Mouse (Mus musculus) limb, embryonic 15.5 days (tissue): ENCODE data around the gene Syne3. TPM values are rescaled to one million over a fixed set of nuclear protein-coding genes. Genes with fewer than 3 reads are reported as not detected.
A peak's percentile ranks its signal among the peaks of the same experiment; 100 is the strongest.

Experiments used
- ATAC-seq: fragments of 200-750 bp; cut with Nextera tagmentation; 2 replicates; pipeline ENCODE4 v1.8.0; 2017; ENCODE audit warnings: low read depth, moderate TSS enrichment; ENCODE audit not compliant: insufficient number of reproducible peaks, low FRiP score, low TSS enrichment
- H3K27ac ChIP-seq: fragments of 300-500 bp; sonication (generic); 2 replicates; pipeline ENCODE4 v1.5.1; 2015; ENCODE audit warnings: moderate library complexity, mild to moderate bottlenecking, inconsistent platforms
- H3K27me3 ChIP-seq: fragments of 300-500 bp; sonication (generic); 2 replicates; pipeline ENCODE4 v1.6.1; 2015; ENCODE audit warnings: inconsistent platforms
- H3K36me3 ChIP-seq: fragments of 300-500 bp; sonication (generic); 2 replicates; pipeline ENCODE4 v1.6.1; 2015; ENCODE audit warnings: inconsistent platforms
- H3K4me1 ChIP-seq: fragments of 300-500 bp; sonication (generic); 2 replicates; pipeline ENCODE4 v1.6.1; 2015; ENCODE audit warnings: inconsistent platforms
- H3K4me2 ChIP-seq: fragments of 300-500 bp; sonication (generic); 2 replicates; pipeline ENCODE4 v1.6.1; 2015; ENCODE audit warnings: mild to moderate bottlenecking, inconsistent platforms
- H3K4me3 ChIP-seq: fragments of 300-500 bp; sonication (generic); 2 replicates; pipeline ENCODE4 v1.5.1; 2015; ENCODE audit warnings: mild to moderate bottlenecking, inconsistent platforms
- H3K9ac ChIP-seq: fragments of 300-500 bp; sonication (generic); 2 replicates; pipeline ENCODE4 v1.6.1; 2015; ENCODE audit warnings: inconsistent platforms
- H3K9me3 ChIP-seq: fragments of 300-500 bp; sonication (generic); 2 replicates; pipeline ENCODE4 v1.6.1; 2016; ENCODE audit warnings: inconsistent platforms
- WGBS: fragments of 180-500 bp; shearing (Covaris S2); methylation state at CpG from one replicate; pipeline ENCODE4 v1.1.7; 2015; 5-methylcytosine and 5-hydroxymethylcytosine counted together
- polyA plus RNA-seq: library from polyadenylated mRNA; unstranded; fragments of >200 nt; fragmentation: Nextera tagmentation; extraction: Ambion mirVana; gene quantifications from 2 replicates; pipeline ENCODE4 v1.2.1, GENCODE M21; 2015

Syne3 gene
- polyA plus RNA-seq, 1 experiment from 2014 or later: 3.3 TPM

DNA sequence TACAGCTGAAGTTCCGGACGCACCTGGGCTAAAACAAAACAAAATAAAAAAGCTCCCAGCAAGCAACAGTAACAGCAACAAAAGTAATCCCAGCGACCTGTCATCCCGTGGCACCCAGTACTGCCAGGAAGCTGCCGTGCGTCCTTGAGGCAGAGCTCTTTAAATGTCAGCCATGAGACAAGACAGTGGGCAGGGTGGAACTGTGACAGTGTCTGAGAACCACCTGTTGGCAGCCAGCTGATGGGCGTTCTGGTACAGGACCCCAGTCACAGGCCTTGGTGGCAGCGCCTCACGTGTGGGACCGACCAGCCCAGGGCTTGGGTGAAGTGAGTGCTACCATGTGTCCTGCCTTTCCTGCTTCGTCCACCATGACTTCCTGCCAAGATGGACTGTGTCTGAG is 28.6 kb upstream of the Syne3 start:
- ATAC-seq: no peak
- Histone ChIP-seq H3K4me1 (peaks cover 21% of the 10 kb centered on the region), H3K36me3 (peaks cover 39% of the 10 kb centered on the region), H3K27me3 (no peaks in the 10 kb centered on the region), H3K9me3 (no peaks in the 10 kb centered on the region), H3K9ac (no peak overlapping the region), H3K27ac (no peak overlapping the region), H3K4me3 (no peak overlapping the region), H3K4me2 (no peak overlapping the region)
- 79% methylated on average over 11 of the region's 11 CpGs for WGBS

GRCm38 (mm10) chr12:105034130-105034769 is 24.6 kb upstream of the Syne3 start:
- Histone ChIP-seq H3K9me3 (no peaks in the 10 kb centered on the region), H3K9ac (peak overlapping the region; percentile 75; the same call in 1 of the 2 replicates), H3K36me3 (peaks cover 18% of the 10 kb centered on the region), H3K4me2 (peak overlapping the region; percentile 84; the same call in 1 of the 2 replicates), H3K27me3 (no peaks in the 10 kb centered on the region), H3K27ac (no peak overlapping the region), H3K4me1 (peaks cover 34% of the 10 kb centered on the region), H3K4me3 (peak overlapping the region; percentile 89; the same call in 1 of the 2 replicates)
- WGBS: 75% methylated on average over 14 of the region's 14 CpGs
- ATAC-seq: no peak

GRCm38 (mm10) chr12:105032832-105033775 is 23.5 kb upstream of the Syne3 start:
- no peaks in the 10 kb centered on the region for H3K9me3 ChIP-seq
- H3K4me1 ChIP-seq: peaks cover 34% of the 10 kb centered on the region
- peak; percentile 36 for ATAC-seq
- H3K9ac ChIP-seq: peak overlapping the region; percentile 75
- H3K27ac ChIP-seq: peak overlapping the region; percentile 83
- WGBS: 2% methylated on average over 45 of the region's 45 CpGs
- peaks cover 25% of the 10 kb centered on the region for H3K36me3 ChIP-seq
- peak overlapping the region; percentile 89 for H3K4me3 ChIP-seq
- H3K27me3 ChIP-seq: no peaks in the 10 kb centered on the region
- H3K4me2 ChIP-seq: peak overlapping the region; percentile 84

- Histone ChIP-seq H3K27ac (peak within 1 kb of the TSS; percentile 83), H3K4me2 (peak within 1 kb of the TSS; percentile 93), H3K27me3 (no peaks in the 10 kb centered on the region), H3K36me3 (peaks cover 24% of the 10 kb centered on the region), H3K4me1 (peaks cover 34% of the 10 kb centered on the region), H3K9me3 (no peaks in the 10 kb centered on the region), H3K4me3 (peak within 1 kb of the TSS; percentile 89), H3K9ac (peak within 1 kb of the TSS; percentile 75)
- under 1% methylated on average over 72 of the region's 72 CpGs for WGBS
- peak; percentile 99 for ATAC-seq
These were observed 22.7 kb upstream of the Syne3 start, which contains the start of gene Glrx5 for GRCm38 (mm10) chr12:105032147-105032831. TSS of gene Glrx5 (plus strand) at chr12:105032688.

- Histone ChIP-seq H3K27ac (peak overlapping the region; percentile 59), H3K27me3 (no peaks in the 10 kb centered on the region), H3K9me3 (no peaks in the 10 kb centered on the region), H3K4me1 (peaks cover 34% of the 10 kb centered on the region), H3K36me3 (peaks cover 18% of the 10 kb centered on the region), H3K9ac (peak overlapping the region; percentile 69), H3K4me2 (peak overlapping the region; percentile 93), H3K4me3 (peak overlapping the region; percentile 89)
- 7% methylated on average over 37 of the region's 37 CpGs for WGBS
- no peak for ATAC-seq
These were observed 21.8 kb upstream of the Syne3 start for GRCm38 (mm10) chr12:105031081-105032058.

DNA sequence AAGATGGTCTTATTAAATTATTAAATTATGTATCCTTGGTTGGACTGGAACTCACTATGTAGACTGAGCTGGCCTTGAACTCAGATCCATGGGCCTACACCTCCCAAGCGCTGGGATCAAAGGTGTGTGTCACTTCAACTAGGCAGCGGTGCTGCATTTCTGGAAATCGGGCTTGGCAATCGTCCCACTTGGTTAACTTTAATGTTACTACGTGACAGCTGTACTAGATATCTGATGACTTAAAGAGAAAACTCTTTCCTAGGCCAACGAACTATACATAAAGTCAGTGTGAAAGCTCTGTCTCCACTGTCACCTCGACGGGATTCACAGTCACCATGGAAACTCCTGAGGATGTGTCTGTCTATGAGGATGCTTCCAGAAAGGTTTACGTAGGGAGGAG is 20.3 kb upstream of the Syne3 start:
- H3K27ac ChIP-seq: no peak overlapping the region
- no peaks in the 10 kb centered on the region for H3K9me3 ChIP-seq
- peaks cover 18% of the 10 kb centered on the region for H3K36me3 ChIP-seq
- WGBS: 87% methylated on average over 9 of the region's 9 CpGs
- no peak overlapping the region for H3K4me3 ChIP-seq
- no peak for ATAC-seq
- H3K4me2 ChIP-seq: no peak overlapping the region
- no peaks in the 10 kb centered on the region for H3K27me3 ChIP-seq
- H3K4me1 ChIP-seq: peaks cover 30% of the 10 kb centered on the region
- H3K9ac ChIP-seq: no peak overlapping the region

- no peaks in the 10 kb centered on the region; the same call in 1 of the 2 replicates for H3K9me3 ChIP-seq
- H3K36me3 ChIP-seq: peaks cover 18% of the 10 kb centered on the region
- H3K27me3 ChIP-seq: no peaks in the 10 kb centered on the region
- no peak for ATAC-seq
- H3K27ac ChIP-seq: no peak overlapping the region
- no peak overlapping the region for H3K4me2 ChIP-seq
- no peak overlapping the region for H3K4me3 ChIP-seq
- no peak overlapping the region for H3K9ac ChIP-seq
- H3K4me1 ChIP-seq: peaks cover 10% of the 10 kb centered on the region
- 35% methylated on average over 15 of the region's 15 CpGs for WGBS
These were observed 17.8 kb upstream of the Syne3 start for GRCm38 (mm10) chr12:105027323-105027991.

DNA sequence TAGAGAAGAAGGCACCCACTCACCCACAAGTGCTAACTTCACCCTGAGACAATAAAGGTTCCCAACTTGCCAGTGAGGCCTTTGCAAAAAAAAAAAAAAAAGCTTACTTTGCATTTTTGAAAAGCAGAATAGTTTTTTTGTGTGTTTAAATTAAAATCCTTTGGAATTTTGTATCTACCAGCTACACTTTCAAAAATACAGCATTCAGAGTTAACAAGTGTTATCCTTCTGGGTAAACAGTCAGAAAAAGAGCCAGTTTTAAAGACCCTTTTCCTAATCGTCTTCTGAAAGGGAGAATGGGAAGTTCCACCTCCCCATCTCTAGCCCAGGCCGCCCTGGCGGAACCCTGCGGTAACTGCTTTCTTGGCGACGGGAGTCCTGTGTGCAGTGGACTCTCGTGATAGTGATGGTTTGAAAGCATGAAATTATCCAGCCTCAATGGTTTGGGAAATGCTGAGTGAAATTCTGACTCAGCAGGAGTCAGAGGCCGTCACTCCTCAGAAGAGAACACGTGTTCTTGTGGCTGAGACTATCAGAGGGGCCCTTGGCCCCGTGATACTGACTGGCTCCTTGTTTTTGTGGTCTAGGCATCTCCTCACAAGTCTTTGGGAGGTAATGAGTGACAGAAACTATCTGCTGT is 16.5 kb upstream of the Syne3 start:
- no peaks in the 10 kb centered on the region for H3K27me3 ChIP-seq
- no peak overlapping the region for H3K4me3 ChIP-seq
- WGBS: 65% methylated on average over 10 of the region's 10 CpGs
- no peak overlapping the region for H3K9ac ChIP-seq
- H3K4me2 ChIP-seq: no peak overlapping the region
- ATAC-seq: no peak
- H3K9me3 ChIP-seq: no peaks in the 10 kb centered on the region; the same call in 1 of the 2 replicates
- peaks cover 6% of the 10 kb centered on the region for H3K4me1 ChIP-seq
- H3K36me3 ChIP-seq: peaks cover 18% of the 10 kb centered on the region
- no peak overlapping the region for H3K27ac ChIP-seq

DNA sequence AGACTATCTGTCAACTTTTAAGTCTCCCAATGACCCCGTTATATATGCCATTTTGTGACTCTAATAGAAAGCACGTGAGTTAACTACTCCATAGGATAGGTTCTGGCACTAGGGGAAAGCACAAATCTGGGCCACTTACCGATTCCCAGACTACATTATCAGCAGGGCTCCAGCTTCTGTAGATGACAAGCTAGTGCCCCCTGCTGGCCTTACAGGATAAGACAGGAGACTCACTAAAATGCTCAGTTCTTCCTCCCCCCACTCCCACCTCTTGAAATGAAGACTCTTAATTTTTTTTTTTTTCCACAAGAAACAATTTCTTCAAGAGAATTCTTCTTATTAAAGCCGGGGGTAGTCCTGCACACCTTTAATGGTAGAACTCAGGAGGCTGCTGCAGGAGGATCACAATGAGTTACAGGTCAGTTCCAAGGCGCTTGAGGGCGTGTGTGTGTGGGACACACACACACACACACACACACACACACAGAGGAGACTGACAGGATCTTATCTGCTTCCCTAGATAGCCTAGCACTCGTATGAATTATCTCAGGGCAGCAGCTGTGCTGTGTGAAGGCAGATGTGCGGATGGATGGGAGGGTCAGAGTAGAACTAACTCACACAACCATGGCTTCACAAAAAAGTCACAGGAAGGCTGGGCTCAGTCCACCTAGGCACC is 15.8 kb upstream of the Syne3 start:
- Histone ChIP-seq H3K27me3 (no peaks in the 10 kb centered on the region), H3K36me3 (peaks cover 18% of the 10 kb centered on the region), H3K27ac (no peak overlapping the region), H3K9me3 (no peaks in the 10 kb centered on the region; the same call in 1 of the 2 replicates), H3K4me1 (no peaks in the 10 kb centered on the region), H3K4me3 (no peak overlapping the region), H3K9ac (no peak overlapping the region), H3K4me2 (no peak overlapping the region)
- ATAC-seq: no peak
- WGBS: 51% methylated on average over 8 of the region's 8 CpGs

GRCm38 (mm10) chr12:105022776-105023175 is 13.2 kb upstream of the Syne3 start:
- H3K27ac ChIP-seq: no peak overlapping the region
- ATAC-seq: no peak
- no peak overlapping the region for H3K9ac ChIP-seq
- no peaks in the 10 kb centered on the region for H3K27me3 ChIP-seq
- WGBS: 95% methylated on average over 9 of the region's 9 CpGs
- peaks cover 9% of the 10 kb centered on the region; the same call in 1 of the 2 replicates for H3K4me1 ChIP-seq
- no peaks in the 10 kb centered on the region; the same call in 1 of the 2 replicates for H3K9me3 ChIP-seq
- no peaks in the 10 kb centered on the region for H3K36me3 ChIP-seq
- no peak overlapping the region for H3K4me2 ChIP-seq
- no peak overlapping the region for H3K4me3 ChIP-seq
